Mouse (Mus musculus): ENCODE results near the gene Scml4.

- no peak for TF ChIP-seq CTCF (IDR thresholded peaks at IDR 0.05; ENCODE audit: extremely low read depth, insufficient read depth, low read length)
- TF ChIP-seq POLR2A (IDR thresholded peaks at IDR 0.05; ENCODE audit: extremely low read depth, insufficient read depth, low read length), result no peak
These were observed 34.2 kb upstream of the Scml4 start for GRCm38 (mm10) chr10:42825923-42826322.

Measured in cortical plate, adult 2 months (tissue).